Mouse (Mus musculus): Measurements from ENCODE around the gene Chfr. TPM values are rescaled to one million over a fixed set of nuclear protein-coding genes. Genes with fewer than 3 reads are reported as not detected.

The Chfr gene
- total RNA-seq, 2 experiments from 2014 or later = 46.5 to 61.0 TPM

Other genes starting within 250 kb of the Chfr start
- gene Gm15446, start 212.4 kb upstream of the Chfr start, total RNA-seq (2021) = 10 to 100 TPM; 34.0 to 41.2 TPM
- gene Zfp932, start 139.3 kb upstream of the Chfr start, total RNA-seq (2021) = 10 to 100 TPM; 46.9 to 62.7 TPM
- gene Gm17655, start 63.3 kb upstream of the Chfr start, total RNA-seq (2021) = 10 to 100 TPM in 1 of 2 experiments, 1 to 10 TPM in 1; 7.8 to 13.0 TPM
- gene Gm35315, start 41.4 kb upstream of the Chfr start, total RNA-seq (2021) = under 1 TPM; 0.56 to 0.76 TPM
- gene Plcxd1, start 35.9 kb upstream of the Chfr start, total RNA-seq (2021) = 1 to 10 TPM; 4.4 to 4.7 TPM
- 10 to 100 TPM; 69.3 to 91.5 TPM for gene Gtpbp6, start 27.6 kb upstream of the Chfr start, total RNA-seq (2021)
- 10 to 100 TPM; 15.4 to 17.0 TPM for gene Zfp605, start 25.8 kb upstream of the Chfr start, total RNA-seq (2021)
- 10 to 100 TPM; 44.6 to 50.7 TPM for gene Golga3, start 40.9 kb downstream of the Chfr start, total RNA-seq (2021)
- 10 to 100 TPM; 36.1 to 41.3 TPM for gene Ankle2, start 95.2 kb downstream of the Chfr start, total RNA-seq (2021)
- 10 to 100 TPM; 62.5 to 63.2 TPM for gene Pgam5, start 134.1 kb downstream of the Chfr start, total RNA-seq (2021)
- gene Pxmp2, start 150.3 kb downstream of the Chfr start, total RNA-seq (2021) = 10 to 100 TPM in 1 of 2 experiments, 1 to 10 TPM in 1; 10.0 to 12.6 TPM
- gene Pole, start 150.5 kb downstream of the Chfr start, total RNA-seq (2021) = 1 to 10 TPM; 1.3 to 1.8 TPM
- under 1 TPM in 1 of 2 experiments, not detected in 1; 0.75 TPM for gene P2rx2, start 207.4 kb downstream of the Chfr start, total RNA-seq (2021)
- not detected for gene Lrcol1, start 208.9 kb downstream of the Chfr start, total RNA-seq (2021)